Comparison of ENCODE assay signal across 27 mouse cellular contexts in the genomic region with DNA sequence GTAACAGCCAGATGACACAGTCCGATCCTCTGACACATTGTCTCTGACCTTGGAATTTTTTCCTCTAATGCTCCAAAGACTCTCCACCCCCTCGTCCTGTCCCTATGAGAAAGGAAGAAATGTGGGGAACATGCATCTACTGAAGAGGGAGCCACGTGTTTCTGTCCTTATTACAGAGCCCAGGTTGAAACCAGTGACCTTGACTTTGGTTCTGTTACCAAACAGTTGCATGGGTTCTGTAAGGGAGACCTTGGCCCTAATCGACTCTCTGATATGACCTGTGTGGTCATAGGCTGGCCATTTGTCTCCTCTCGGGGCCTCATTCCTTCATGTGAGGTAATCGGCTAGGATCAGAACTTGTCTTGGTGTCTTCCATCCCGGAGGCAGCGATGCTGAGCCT.
"Had no signal": no experiment of that assay in that cellular context is flagged by ENCODE, and none has a peak within 500 bp of the region (broad histone marks: within the 10 kb centered on the region; RNA-seq: fewer than 3 reads in every experiment).

No protein-coding gene starts in this region.

- ATAC-seq: hindbrain, embryonic 16.5 days; intestine, embryonic 16.5 days had no signal

- H3K9me3 ChIP-seq: heart, embryonic 13.5 days; heart, embryonic 15.5 days; hindbrain, embryonic 12.5 days; kidney, embryonic 15.5 days; limb, embryonic 13.5 days; limb, embryonic 15.5 days had no signal

- H3K9ac ChIP-seq: heart, embryonic 13.5 days; heart, embryonic 15.5 days; hindbrain, embryonic 12.5 days; hindbrain, embryonic 14.5 days; kidney, embryonic 15.5 days; limb, embryonic 13.5 days; limb, embryonic 15.5 days; liver, embryonic 14.5 days had no signal

- H3K27me3 ChIP-seq: hindbrain, embryonic 12.5 days; kidney, embryonic 15.5 days; limb, embryonic 13.5 days; limb, embryonic 15.5 days had no signal

- H3K4me3 ChIP-seq: heart, adult 2 months; heart, embryonic 13.5 days; heart, embryonic 15.5 days; hindbrain, embryonic 12.5 days; kidney, embryonic 15.5 days; limb, embryonic 13.5 days; limb, embryonic 15.5 days had no signal

- H3K36me3 ChIP-seq: heart, embryonic 13.5 days; heart, embryonic 15.5 days; hindbrain, embryonic 12.5 days; kidney, embryonic 15.5 days; limb, embryonic 13.5 days; limb, embryonic 15.5 days had no signal

- H3K4me2 ChIP-seq: heart, embryonic 11.5 days; heart, embryonic 13.5 days; heart, embryonic 15.5 days; hindbrain, embryonic 12.5 days; hindbrain, embryonic 14.5 days; kidney, embryonic 15.5 days; limb, embryonic 13.5 days; limb, embryonic 15.5 days had no signal

- DNase-seq: gastrocnemius, postnatal 14 days; gastrocnemius, postnatal 36 days; heart, adult 11 months; heart, adult 2 months; heart, postnatal 14 days; heart, postnatal 36 days; kidney, adult 11 months; kidney, adult 2 months; kidney, adult 9 months; kidney, postnatal 14 days; kidney, postnatal 36 days; layer of hippocampus, adult 9-11 months; layer of hippocampus, postnatal 36 days; left cerebral cortex, postnatal 4 days; lung, adult 18-20 months had no signal

- H3K27ac ChIP-seq: heart, adult 2 months; heart, embryonic 13.5 days; heart, embryonic 15.5 days; hindbrain, embryonic 14.5 days; kidney, embryonic 15.5 days; kidney, postnatal 0 days; limb, embryonic 13.5 days; limb, embryonic 15.5 days; liver, embryonic 14.5 days had no signal
